Mouse (Mus musculus): ENCODE results near the gene Prkag3. TPM values are rescaled to one million over a fixed set of nuclear protein-coding genes. Genes with fewer than 3 reads are reported as not detected.

Prkag3 gene
- polyA plus RNA-seq, 1 experiment from 2014 or later: 0.39 TPM

DNA sequence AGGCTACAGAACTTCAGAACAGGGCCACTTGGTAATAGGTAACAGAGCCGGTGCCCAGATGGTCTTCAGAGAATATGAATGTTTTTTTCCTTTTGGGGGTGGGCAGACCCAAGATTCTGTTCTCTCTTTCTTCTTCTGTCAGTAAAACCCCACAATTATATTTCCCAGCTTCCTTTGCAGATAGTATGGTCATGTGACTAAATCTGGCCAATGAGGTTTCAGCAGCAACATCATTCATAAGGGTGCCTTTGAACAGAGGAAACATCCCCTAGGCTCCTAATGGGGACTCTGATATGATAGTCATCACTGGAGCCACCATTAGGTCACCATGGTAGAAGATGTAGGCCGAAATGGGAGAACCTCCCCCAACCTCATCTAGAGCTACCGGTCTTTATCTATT lies 3.8 kb upstream of the Prkag3 start:
- no peak overlapping the region for H3K9ac ChIP-seq (ENCODE audit: low read length)
- no peaks in the 10 kb centered on the region; the same call in 1 of the 2 replicates for H3K27me3 ChIP-seq (ENCODE audit: control insufficient read depth, insufficient read depth, low read length)
- H3K9me3 ChIP-seq (ENCODE audit: control insufficient read depth, low read length): no peaks in the 10 kb centered on the region
- no peak for DNase-seq (ENCODE audit: low spot score)
- no peaks in the 10 kb centered on the region for H3K4me1 ChIP-seq (replicated peaks; ENCODE audit: control insufficient read depth, insufficient read depth, low read length)
- ATAC-seq (replicated peaks; ENCODE audit: low FRiP score): no peak
- H3K4me3 ChIP-seq (ENCODE audit: low read depth, low read length): no peak overlapping the region
- WGBS: 94% methylated on average over 3 of the region's 3 CpGs
- no peaks in the 10 kb centered on the region for H3K36me3 ChIP-seq (ENCODE audit: control insufficient read depth, insufficient read depth, low read length)
- H3K4me2 ChIP-seq (ENCODE audit: low read depth, low read length, severe bottlenecking): no peak overlapping the region
- H3K27ac ChIP-seq (ENCODE audit: low read depth, low read length): no peak overlapping the region

DNA sequence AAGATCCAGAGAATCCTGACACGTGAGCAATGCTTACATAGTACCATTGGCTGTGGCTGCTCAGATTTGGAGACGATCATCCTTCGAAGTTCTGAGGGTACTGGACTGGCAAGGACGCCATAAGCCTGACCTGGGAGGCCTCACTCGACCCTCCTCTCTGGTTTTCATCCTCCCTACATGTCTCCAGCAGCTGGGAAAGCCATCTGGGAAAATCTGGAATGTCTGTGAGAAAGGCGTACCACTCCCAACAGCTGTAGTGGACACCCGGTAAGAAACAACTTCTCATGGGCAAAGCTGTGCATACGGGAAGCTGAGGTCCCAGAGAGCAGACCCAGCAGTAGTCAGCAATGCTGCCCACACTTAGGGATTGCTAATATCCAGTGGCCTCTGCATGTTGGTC lies 3.1 kb upstream of the Prkag3 start:
- Histone ChIP-seq H3K9me3 (ENCODE audit: control insufficient read depth, low read length) (no peaks in the 10 kb centered on the region), H3K9ac (ENCODE audit: low read length) (no peak overlapping the region), H3K36me3 (ENCODE audit: control insufficient read depth, insufficient read depth, low read length) (no peaks in the 10 kb centered on the region), H3K4me3 (ENCODE audit: low read depth, low read length) (no peak overlapping the region), H3K27ac (ENCODE audit: low read depth, low read length) (no peak overlapping the region), H3K4me2 (ENCODE audit: low read depth, low read length, severe bottlenecking) (no peak overlapping the region), H3K27me3 (ENCODE audit: control insufficient read depth, insufficient read depth, low read length) (no peaks in the 10 kb centered on the region; the same call in 1 of the 2 replicates), H3K4me1 (replicated peaks; ENCODE audit: control insufficient read depth, insufficient read depth, low read length) (no peaks in the 10 kb centered on the region)
- 81% methylated on average over 8 of the region's 8 CpGs for WGBS
- no peak for DNase-seq (ENCODE audit: low spot score)
- ATAC-seq (replicated peaks; ENCODE audit: low FRiP score): no peak

DNA sequence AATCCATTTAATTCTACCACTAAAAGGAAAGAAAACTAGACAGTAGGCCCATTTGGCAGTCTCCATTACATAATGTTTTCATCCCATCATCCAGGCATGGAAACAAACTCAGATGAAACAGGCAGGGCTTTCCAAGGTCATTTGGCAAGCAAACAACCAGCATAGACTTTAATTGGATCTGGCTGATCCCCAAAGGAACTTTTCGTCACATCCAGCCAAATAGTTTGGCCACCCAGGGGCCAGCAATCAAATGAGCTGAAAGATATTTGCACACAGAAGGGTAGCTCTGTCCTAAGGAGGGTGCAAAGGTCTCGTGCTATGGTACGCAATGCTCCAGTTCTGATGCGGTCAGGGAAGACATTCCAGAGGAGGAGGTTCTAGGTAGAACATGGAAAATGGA lies 1.7 kb upstream of the Prkag3 start:
- H3K36me3 ChIP-seq (ENCODE audit: control insufficient read depth, insufficient read depth, low read length): no peaks in the 10 kb centered on the region
- no peak overlapping the region for H3K4me3 ChIP-seq (ENCODE audit: low read depth, low read length)
- no peaks in the 10 kb centered on the region; the same call in 1 of the 2 replicates for H3K27me3 ChIP-seq (ENCODE audit: control insufficient read depth, insufficient read depth, low read length)
- no peak overlapping the region for H3K9ac ChIP-seq (ENCODE audit: low read length)
- H3K27ac ChIP-seq (ENCODE audit: low read depth, low read length): no peak overlapping the region
- H3K4me2 ChIP-seq (ENCODE audit: low read depth, low read length, severe bottlenecking): no peak overlapping the region
- DNase-seq (ENCODE audit: low spot score): no peak
- 85% methylated on average over 4 of the region's 4 CpGs for WGBS
- no peaks in the 10 kb centered on the region for H3K4me1 ChIP-seq (replicated peaks; ENCODE audit: control insufficient read depth, insufficient read depth, low read length)
- no peak for ATAC-seq (replicated peaks; ENCODE audit: low FRiP score)
- no peaks in the 10 kb centered on the region for H3K9me3 ChIP-seq (ENCODE audit: control insufficient read depth, low read length)

DNA sequence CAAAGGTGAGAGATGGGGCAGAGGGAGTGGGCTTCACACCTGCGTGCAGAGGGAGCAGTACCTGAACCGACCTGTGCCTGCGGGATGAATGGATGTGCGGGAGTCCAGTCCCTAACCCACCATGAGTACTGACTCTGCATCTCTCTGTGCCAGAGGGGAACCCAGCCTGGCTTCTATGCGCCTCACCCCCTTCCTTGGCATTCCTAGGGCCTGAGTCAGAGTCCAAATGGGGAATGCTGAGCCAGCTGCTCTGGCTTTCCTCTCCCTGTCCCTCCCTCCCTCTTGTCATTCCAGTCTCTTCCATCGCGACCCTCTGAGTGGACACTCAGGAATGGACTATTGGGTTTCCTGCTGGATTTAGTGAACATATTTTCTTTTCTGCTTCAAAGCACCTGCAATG lies 280 bp upstream of the Prkag3 start:
- 70% methylated on average over 7 of the region's 7 CpGs for WGBS
- Histone ChIP-seq H3K27me3 (ENCODE audit: control insufficient read depth, insufficient read depth, low read length) (no peaks in the 10 kb centered on the region; the same call in 1 of the 2 replicates), H3K9ac (ENCODE audit: low read length) (no peak overlapping the region), H3K9me3 (ENCODE audit: control insufficient read depth, low read length) (no peaks in the 10 kb centered on the region), H3K4me3 (ENCODE audit: low read depth, low read length) (no peak overlapping the region), H3K4me2 (ENCODE audit: low read depth, low read length, severe bottlenecking) (no peak overlapping the region), H3K4me1 (replicated peaks; ENCODE audit: control insufficient read depth, insufficient read depth, low read length) (no peaks in the 10 kb centered on the region), H3K27ac (ENCODE audit: low read depth, low read length) (no peak overlapping the region), H3K36me3 (ENCODE audit: control insufficient read depth, insufficient read depth, low read length) (no peaks in the 10 kb centered on the region)
- DNase-seq (ENCODE audit: low spot score) (no peak), ATAC-seq (replicated peaks; ENCODE audit: low FRiP score) (no peak)

DNA sequence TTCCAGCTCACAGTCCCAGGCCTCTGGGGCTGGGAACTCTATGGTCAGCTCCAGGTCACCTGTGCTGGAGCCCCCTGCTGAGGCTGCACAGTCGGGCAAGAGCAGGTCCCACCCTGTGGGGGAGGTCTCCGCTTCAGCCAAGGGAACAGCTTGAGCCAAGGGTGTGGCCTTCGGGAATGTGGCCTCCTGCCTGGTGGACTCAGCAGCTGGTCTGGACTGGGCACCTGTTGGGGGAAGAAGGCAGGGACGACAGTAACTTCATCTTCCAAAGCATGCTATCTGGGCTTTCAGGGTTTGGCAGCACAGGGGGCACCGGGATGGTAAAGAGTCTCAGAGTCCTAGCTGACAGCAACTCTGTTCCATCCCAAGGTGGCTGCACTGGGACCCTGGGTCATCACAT lies 1.7 kb downstream of the Prkag3 start:
- Histone ChIP-seq H3K4me3 (ENCODE audit: low read depth, low read length) (no peak overlapping the region), H3K27me3 (ENCODE audit: control insufficient read depth, insufficient read depth, low read length) (no peaks in the 10 kb centered on the region; the same call in 1 of the 2 replicates), H3K36me3 (ENCODE audit: control insufficient read depth, insufficient read depth, low read length) (no peaks in the 10 kb centered on the region), H3K4me2 (ENCODE audit: low read depth, low read length, severe bottlenecking) (no peak overlapping the region), H3K27ac (ENCODE audit: low read depth, low read length) (no peak overlapping the region), H3K4me1 (replicated peaks; ENCODE audit: control insufficient read depth, insufficient read depth, low read length) (no peaks in the 10 kb centered on the region), H3K9me3 (ENCODE audit: control insufficient read depth, low read length) (no peaks in the 10 kb centered on the region), H3K9ac (ENCODE audit: low read length) (no peak overlapping the region)
- ATAC-seq (replicated peaks; ENCODE audit: low FRiP score): no peak
- no peak for DNase-seq (ENCODE audit: low spot score)
- 77% methylated on average over 5 of the region's 5 CpGs for WGBS

DNA sequence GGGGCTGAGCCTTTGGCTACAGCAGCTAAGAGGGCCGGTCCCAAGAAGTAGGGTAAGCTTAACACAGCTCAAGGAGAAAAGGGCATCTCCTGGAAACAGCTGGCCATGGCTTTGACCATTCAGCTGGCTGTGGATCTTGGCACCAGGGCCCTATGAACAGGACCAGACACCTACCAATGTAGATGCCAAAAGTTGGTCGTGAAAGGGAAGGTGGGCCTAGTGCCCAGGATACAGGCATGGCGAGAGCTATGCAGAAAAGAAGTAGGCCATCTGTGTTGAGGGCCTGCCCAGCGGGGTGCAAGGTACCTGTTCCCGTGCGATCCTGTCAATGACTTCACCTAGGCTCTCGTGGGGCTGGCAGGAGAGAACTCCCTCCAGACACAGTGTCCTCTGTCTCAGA lies 8.2 kb downstream of the Prkag3 start:
- Histone ChIP-seq H3K4me1 (replicated peaks; ENCODE audit: control insufficient read depth, insufficient read depth, low read length) (no peaks in the 10 kb centered on the region), H3K9me3 (ENCODE audit: control insufficient read depth, low read length) (no peaks in the 10 kb centered on the region), H3K9ac (ENCODE audit: low read length) (no peak overlapping the region), H3K36me3 (ENCODE audit: control insufficient read depth, insufficient read depth, low read length) (no peaks in the 10 kb centered on the region), H3K4me2 (ENCODE audit: low read depth, low read length, severe bottlenecking) (no peak overlapping the region), H3K27ac (ENCODE audit: low read depth, low read length) (no peak overlapping the region), H3K27me3 (ENCODE audit: control insufficient read depth, insufficient read depth, low read length) (no peaks in the 10 kb centered on the region), H3K4me3 (ENCODE audit: low read depth, low read length) (no peak overlapping the region)
- ATAC-seq (replicated peaks; ENCODE audit: low FRiP score) (no peak), DNase-seq (ENCODE audit: low spot score) (no peak)
- WGBS: 82% methylated on average over 7 of the region's 7 CpGs

DNA sequence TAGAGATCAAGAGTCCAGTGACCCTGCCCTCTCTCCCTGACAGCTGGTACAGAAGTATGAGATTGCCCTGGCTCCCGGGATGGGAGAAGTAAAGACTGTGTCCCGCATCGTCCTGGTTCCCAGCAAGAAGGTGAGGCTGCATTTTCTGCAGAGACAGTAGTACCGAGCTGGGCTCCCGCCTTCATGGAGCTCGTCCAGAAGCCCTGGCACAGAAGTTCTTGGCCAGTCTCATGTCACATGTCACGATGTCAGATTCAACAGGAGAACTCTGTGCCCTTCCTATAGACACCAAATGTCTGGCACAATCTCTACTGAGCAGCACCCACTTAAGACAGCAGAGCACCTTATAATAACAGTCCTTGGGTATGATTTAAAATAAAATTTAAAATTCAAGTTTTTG lies 11.5 kb downstream of the Prkag3 start:
- Histone ChIP-seq H3K9me3 (ENCODE audit: control insufficient read depth, low read length) (no peaks in the 10 kb centered on the region), H3K27me3 (ENCODE audit: control insufficient read depth, insufficient read depth, low read length) (no peaks in the 10 kb centered on the region), H3K27ac (ENCODE audit: low read depth, low read length) (no peak overlapping the region), H3K4me3 (ENCODE audit: low read depth, low read length) (no peak overlapping the region), H3K4me2 (ENCODE audit: low read depth, low read length, severe bottlenecking) (no peak overlapping the region), H3K9ac (ENCODE audit: low read length) (no peak overlapping the region), H3K36me3 (ENCODE audit: control insufficient read depth, insufficient read depth, low read length) (no peaks in the 10 kb centered on the region), H3K4me1 (replicated peaks; ENCODE audit: control insufficient read depth, insufficient read depth, low read length) (no peaks in the 10 kb centered on the region)
- DNase-seq (ENCODE audit: low spot score) (no peak), ATAC-seq (replicated peaks; ENCODE audit: low FRiP score) (no peak)
- 89% methylated on average over 7 of the region's 7 CpGs for WGBS

DNA sequence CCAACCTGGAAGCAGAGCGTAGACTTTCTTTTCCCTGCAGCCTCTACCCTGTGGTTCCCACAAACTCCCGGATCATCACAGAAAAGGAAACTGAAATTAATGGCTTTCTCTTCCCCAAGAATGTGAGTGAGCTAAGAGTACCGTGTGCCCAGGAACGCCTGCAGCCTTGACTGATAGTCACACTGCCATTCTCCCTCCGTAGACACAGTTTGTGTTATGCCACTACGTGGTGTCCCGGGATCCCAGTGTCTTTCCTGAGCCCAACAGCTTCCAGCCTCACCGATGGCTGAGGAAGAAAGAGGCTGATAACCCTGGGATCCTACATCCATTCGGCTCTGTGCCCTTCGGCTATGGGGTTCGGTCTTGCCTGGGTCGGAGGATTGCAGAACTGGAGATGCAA lies 12.0 kb downstream of the Prkag3 start:
- Histone ChIP-seq H3K27ac (ENCODE audit: low read depth, low read length) (no peak overlapping the region), H3K4me2 (ENCODE audit: low read depth, low read length, severe bottlenecking) (no peak overlapping the region), H3K36me3 (ENCODE audit: control insufficient read depth, insufficient read depth, low read length) (no peaks in the 10 kb centered on the region), H3K9me3 (ENCODE audit: control insufficient read depth, low read length) (no peaks in the 10 kb centered on the region), H3K27me3 (ENCODE audit: control insufficient read depth, insufficient read depth, low read length) (no peaks in the 10 kb centered on the region), H3K4me3 (ENCODE audit: low read depth, low read length) (no peak overlapping the region), H3K4me1 (replicated peaks; ENCODE audit: control insufficient read depth, insufficient read depth, low read length) (no peaks in the 10 kb centered on the region), H3K9ac (ENCODE audit: low read length) (no peak overlapping the region)
- ATAC-seq (replicated peaks; ENCODE audit: low FRiP score) (no peak), DNase-seq (ENCODE audit: low spot score) (no peak)
- WGBS: 94% methylated on average over 12 of the region's 12 CpGs

DNA sequence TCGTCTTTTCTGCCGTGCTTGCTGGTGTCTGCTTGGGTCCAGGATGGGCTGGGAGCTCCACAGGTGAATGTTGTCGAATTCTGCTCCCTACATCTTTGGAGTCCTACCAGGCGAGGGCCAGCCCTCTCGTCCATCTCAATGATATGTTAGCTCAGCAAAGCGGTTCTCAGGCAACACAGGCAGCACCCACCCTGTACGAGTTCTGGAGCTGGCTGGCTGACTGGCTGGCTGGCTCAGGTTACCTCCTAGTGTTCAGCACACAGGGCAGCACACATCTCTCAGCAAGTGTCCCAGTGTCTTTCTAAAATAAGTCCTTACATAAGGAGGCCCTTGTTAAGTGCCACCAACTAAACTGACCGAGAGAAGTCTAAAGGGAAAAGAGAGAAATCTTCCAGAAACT lies 20.6 kb downstream of the Prkag3 start:
- WGBS: 80% methylated on average over 8 of the region's 8 CpGs
- Histone ChIP-seq H3K9me3 (ENCODE audit: control insufficient read depth, low read length) (no peaks in the 10 kb centered on the region), H3K4me3 (ENCODE audit: low read depth, low read length) (no peak overlapping the region), H3K27ac (ENCODE audit: low read depth, low read length) (no peak overlapping the region), H3K4me2 (ENCODE audit: low read depth, low read length, severe bottlenecking) (no peak overlapping the region), H3K9ac (ENCODE audit: low read length) (no peak overlapping the region), H3K4me1 (replicated peaks; ENCODE audit: control insufficient read depth, insufficient read depth, low read length) (no peaks in the 10 kb centered on the region), H3K27me3 (ENCODE audit: control insufficient read depth, insufficient read depth, low read length) (no peaks in the 10 kb centered on the region), H3K36me3 (ENCODE audit: control insufficient read depth, insufficient read depth, low read length) (no peaks in the 10 kb centered on the region)
- DNase-seq (ENCODE audit: low spot score): no peak
- no peak for ATAC-seq (replicated peaks; ENCODE audit: low FRiP score)

Data from forebrain, embryonic 11.5 days (tissue).